Mouse (Mus musculus) naive thymus-derived CD4-positive, alpha-beta T cell, adult 2 months (primary cell): ENCODE data around the gene Irf7.

Experiments used
- DNase-seq: peaks from one replicate; pipeline ENCODE4 v3.0.0-alpha.2; 2011; ENCODE audit warnings: low read depth

Irf7 gene

DNA sequence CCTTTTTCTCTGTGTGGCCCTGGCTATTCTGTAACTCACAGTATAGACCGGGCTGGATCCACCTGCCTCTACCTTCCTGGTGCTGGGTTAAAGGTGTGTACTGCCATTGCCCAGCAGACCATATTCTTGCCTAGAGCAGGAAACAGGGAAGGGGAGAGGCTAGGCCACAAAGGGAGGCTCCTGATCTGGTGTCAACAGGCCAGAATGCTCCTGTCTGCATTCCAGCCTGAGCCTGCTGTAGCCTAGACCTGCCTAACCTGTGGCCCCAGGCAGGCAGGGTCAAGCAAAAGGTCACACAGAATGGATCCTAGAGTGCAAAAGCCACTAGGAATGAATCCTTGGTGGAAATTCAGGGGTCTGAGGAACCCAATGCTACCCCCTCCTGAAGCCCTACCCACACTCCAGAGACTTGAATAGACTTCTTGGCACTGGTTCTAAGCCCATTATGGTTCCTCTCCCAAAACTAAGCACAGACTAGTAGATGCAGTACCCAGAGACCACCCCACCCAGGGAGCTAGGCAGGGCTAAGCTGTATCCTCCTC, 46.7 kb downstream of the Irf7 start:
- DNase-seq = no peak

DNA sequence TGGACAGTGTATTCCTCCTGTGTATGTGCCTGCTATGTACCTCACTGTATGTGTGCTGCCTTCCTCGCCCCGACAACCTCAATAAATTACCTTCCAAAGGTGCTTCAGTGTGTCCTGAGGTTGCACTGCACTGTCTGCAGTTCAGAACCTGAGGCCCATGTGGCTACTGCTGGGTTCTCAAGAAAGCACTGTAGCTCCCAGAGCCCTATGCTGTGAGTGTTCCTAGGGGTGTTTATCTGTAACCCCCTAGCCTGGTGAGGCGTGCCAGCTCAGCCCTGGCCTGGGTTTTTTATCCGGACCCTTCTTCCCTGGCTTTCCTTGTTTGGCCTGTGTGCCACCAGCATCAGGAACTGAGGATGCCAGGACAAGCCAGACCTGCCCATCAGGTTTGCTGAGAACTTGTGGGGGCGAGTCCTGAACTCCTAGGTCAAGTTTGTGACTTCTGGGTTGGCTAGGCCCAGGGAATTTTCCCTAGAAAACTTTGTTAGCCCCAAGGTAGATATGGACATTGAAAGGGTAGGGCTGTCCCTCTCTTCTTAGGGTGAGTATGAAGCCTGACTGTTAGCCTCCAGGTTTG, 47.6 kb downstream of the Irf7 start:
- DNase-seq = no peak

- no peak for DNase-seq
Measured at GRCm38 (mm10) chr7:141218141-141218540, 48.1 kb downstream of the Irf7 start.

GRCm38 (mm10) chr7:141217343-141218013, 48.8 kb downstream of the Irf7 start:
- DNase-seq = no peak

- no peak for DNase-seq
Measured at GRCm38 (mm10) chr7:141216894-141217293, 49.4 kb downstream of the Irf7 start.

GRCm38 (mm10) chr7:141215880-141216733, 50.2 kb downstream of the Irf7 start:
- no peak for DNase-seq

DNA sequence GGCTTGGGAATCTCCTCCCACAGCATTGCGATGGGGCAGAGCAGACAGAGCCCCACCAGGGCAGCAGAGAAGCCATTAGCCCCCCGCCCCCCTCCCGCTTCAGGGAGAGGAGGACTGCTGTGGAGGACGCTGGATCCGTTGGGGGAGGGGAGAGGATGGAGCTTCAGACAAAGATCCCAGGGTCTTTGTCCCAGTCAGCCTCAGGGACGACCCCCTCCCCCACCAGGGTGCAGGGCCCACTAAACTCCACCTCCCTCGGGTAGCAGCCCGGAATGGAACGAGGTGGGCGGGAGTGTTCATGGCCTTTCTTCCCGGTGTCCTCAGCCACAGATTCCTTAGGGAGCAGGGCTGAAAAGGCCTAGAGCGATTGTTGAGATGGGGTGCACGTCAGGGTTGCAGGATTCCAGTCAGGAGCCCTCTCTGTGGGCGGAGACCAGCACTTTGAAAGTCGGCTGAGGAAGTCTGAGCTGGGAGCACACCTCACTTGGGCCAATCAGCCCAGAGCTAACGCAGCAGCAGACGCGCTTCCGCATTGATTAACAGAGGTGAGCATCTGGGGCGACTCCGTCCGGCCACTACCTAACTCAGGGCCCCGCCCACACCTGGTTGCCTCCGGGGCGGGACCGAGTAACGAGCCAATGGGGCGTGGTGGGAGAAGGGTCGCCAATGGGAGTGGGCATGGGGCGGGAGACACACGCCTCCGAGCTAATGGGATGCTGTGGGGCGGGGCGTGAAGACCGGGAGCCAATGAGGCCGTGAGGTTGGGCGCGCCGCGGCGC, 51.0 kb downstream of the Irf7 start, which contains the start of gene Rassf7:
Gene Rassf7 (plus strand): TSS at position 760 of the 779 bp plus-strand sequence.
- DNase-seq = peak; percentile 97

- no peak for DNase-seq
Measured at GRCm38 (mm10) chr7:141214310-141214709, 52.0 kb downstream of the Irf7 start.

DNA sequence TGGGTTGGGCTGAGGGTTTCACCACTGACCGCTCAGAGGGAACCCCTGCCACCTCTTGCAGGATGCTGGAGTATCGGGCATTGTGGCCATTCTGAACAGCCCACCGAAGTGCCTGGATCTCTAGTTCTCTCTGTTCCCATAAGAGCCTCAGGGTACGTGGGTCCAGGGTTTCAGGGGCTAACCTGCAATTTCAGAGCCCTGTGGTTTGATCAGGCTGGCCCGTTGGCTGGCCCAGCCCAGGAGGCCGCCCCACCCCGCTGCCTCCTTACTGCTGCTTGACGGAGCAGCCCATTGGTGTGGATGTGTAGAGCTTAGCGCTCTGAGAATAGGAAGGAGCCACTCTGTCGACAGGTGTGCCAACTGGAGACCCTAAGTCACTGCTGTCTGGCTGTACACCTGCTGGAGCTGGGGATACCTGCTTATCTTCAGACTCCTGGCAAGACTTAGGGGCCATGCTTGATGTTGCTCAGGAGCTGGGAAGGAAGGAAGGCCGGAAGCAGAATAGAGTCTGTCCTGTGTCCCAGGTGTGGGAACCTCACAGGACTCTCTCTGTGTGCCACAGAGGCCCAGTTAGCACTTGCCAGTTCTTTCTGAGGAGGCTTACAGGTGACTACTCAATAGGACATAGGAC, 52.6 kb downstream of the Irf7 start, which contains the start of gene Lmntd2:
Gene Lmntd2 (minus strand): TSS at position 476 of the 631 bp plus-strand sequence.
- no peak for DNase-seq

DNA sequence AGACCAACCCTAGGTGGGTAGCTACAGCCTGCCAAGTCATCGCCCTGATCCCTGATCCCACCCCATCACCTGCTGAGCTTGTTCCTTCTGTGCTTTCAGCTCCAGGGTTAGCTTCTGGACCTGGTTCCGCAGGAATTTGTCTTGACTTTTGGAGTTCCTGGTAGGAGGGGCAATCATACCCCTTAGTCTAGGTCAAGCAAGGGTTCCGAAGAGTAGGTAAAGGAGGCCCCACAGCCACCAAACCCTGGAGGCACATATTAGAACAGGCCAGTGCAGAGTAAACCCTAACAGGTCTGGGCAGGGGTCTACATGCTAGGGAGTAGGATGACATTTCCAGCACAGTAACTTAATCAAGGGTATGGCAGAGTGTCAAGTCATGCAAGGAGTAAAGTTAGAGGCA, 53.1 kb downstream of the Irf7 start:
- DNase-seq = no peak
